Mouse (Mus musculus) heart, postnatal 14 days (tissue): ENCODE measurements around the gene Plcb1. TPM values are rescaled to one million over a fixed set of nuclear protein-coding genes. Genes with fewer than 3 reads are reported as not detected.

Experiments
- DNase-seq, 2 experiments: peaks; one replicate each; pipeline ENCODE4 v3.0.0; 2021 to 2022
- intact Hi-C: fragments of 180-260 bp; cut with DNase I; formaldehyde crosslinking; loops from one replicate; pipeline ENCODE4 v1.15.1; 2025
- total RNA-seq, 2 experiments: library from RNA; stranded (reverse); gene quantifications; 2 replicates each; pipeline ENCODE4 v1.2.3; 2021

Plcb1 gene
- total RNA-seq, 2 experiments from 2014 or later: 8.6 TPM

GRCm38 (mm10) chr2:134901521-134901920 is 115.7 kb downstream of the Plcb1 start:
- DNase-seq: no peak
- intact Hi-C loops: no loop called here

GRCm38 (mm10) chr2:134910882-134911281 is 125.0 kb downstream of the Plcb1 start:
- DNase-seq: no peak
- intact Hi-C loops: no loop called here

- no peak for DNase-seq
- intact Hi-C loops: no loop called here
Measured at GRCm38 (mm10) chr2:134911360-134911759, 125.5 kb downstream of the Plcb1 start.

GRCm38 (mm10) chr2:134912616-134913015 is 126.7 kb downstream of the Plcb1 start:
- DNase-seq: no peak
- intact Hi-C loops: no loop called here

- no peak for DNase-seq
- intact Hi-C loops: no loop called here
Measured at GRCm38 (mm10) chr2:134913542-134913941, 127.7 kb downstream of the Plcb1 start.

- intact Hi-C loops: no loop called here
- no peak for DNase-seq
Measured at GRCm38 (mm10) chr2:134914091-134914550, 128.3 kb downstream of the Plcb1 start.

- no peak for DNase-seq
- intact Hi-C loops: no loop called here
Measured at GRCm38 (mm10) chr2:134915035-134915434, 129.2 kb downstream of the Plcb1 start.

- DNase-seq: no peak
- intact Hi-C loops: no loop called here
Measured at GRCm38 (mm10) chr2:134920611-134921280, 134.9 kb downstream of the Plcb1 start.

GRCm38 (mm10) chr2:134922636-134923375 is 136.9 kb downstream of the Plcb1 start:
- intact Hi-C loops: no loop called here
- no peak for DNase-seq

GRCm38 (mm10) chr2:134924143-134924655 is 138.3 kb downstream of the Plcb1 start:
- no peak for DNase-seq
- intact Hi-C loops: no loop called here

GRCm38 (mm10) chr2:134926266-134926665 is 140.4 kb downstream of the Plcb1 start:
- DNase-seq: no peak
- intact Hi-C loops: no loop called here

- intact Hi-C loops: no loop called here
- no peak for DNase-seq
Measured at GRCm38 (mm10) chr2:134927072-134927471, 141.2 kb downstream of the Plcb1 start.

GRCm38 (mm10) chr2:134929452-134929851 is 143.6 kb downstream of the Plcb1 start:
- DNase-seq: no peak
- intact Hi-C loops: no loop called here

GRCm38 (mm10) chr2:134930961-134931360 is 145.1 kb downstream of the Plcb1 start:
- intact Hi-C loops: no loop called here

GRCm38 (mm10) chr2:134931756-134932421 is 146.0 kb downstream of the Plcb1 start:
- intact Hi-C loops: no loop called here
- DNase-seq: no peak

More at GRCm38 (mm10) chr2:134930961-134931360, 145.1 kb downstream of the Plcb1 start:
- no peak for DNase-seq

- intact Hi-C loops: no loop called here
- DNase-seq: no peak
Measured at GRCm38 (mm10) chr2:134935469-134935868, 149.6 kb downstream of the Plcb1 start.

GRCm38 (mm10) chr2:134935970-134936649 is 150.2 kb downstream of the Plcb1 start:
- DNase-seq: no peak
- intact Hi-C loops: no loop called here

GRCm38 (mm10) chr2:134937666-134938065 is 151.8 kb downstream of the Plcb1 start:
- no peak for DNase-seq
- intact Hi-C loops: no loop called here

- no peak for DNase-seq
- intact Hi-C loops: no loop called here
Measured at GRCm38 (mm10) chr2:134942039-134942438, 156.2 kb downstream of the Plcb1 start.

GRCm38 (mm10) chr2:134942919-134943318 is 157.1 kb downstream of the Plcb1 start:
- intact Hi-C loops: no loop called here
- no peak for DNase-seq

GRCm38 (mm10) chr2:134946331-134946730 is 160.5 kb downstream of the Plcb1 start:
- intact Hi-C loops: no loop called here

More at GRCm38 (mm10) chr2:134946331-134946730, 160.5 kb downstream of the Plcb1 start:
- DNase-seq: no peak
